In the genomic region with DNA sequence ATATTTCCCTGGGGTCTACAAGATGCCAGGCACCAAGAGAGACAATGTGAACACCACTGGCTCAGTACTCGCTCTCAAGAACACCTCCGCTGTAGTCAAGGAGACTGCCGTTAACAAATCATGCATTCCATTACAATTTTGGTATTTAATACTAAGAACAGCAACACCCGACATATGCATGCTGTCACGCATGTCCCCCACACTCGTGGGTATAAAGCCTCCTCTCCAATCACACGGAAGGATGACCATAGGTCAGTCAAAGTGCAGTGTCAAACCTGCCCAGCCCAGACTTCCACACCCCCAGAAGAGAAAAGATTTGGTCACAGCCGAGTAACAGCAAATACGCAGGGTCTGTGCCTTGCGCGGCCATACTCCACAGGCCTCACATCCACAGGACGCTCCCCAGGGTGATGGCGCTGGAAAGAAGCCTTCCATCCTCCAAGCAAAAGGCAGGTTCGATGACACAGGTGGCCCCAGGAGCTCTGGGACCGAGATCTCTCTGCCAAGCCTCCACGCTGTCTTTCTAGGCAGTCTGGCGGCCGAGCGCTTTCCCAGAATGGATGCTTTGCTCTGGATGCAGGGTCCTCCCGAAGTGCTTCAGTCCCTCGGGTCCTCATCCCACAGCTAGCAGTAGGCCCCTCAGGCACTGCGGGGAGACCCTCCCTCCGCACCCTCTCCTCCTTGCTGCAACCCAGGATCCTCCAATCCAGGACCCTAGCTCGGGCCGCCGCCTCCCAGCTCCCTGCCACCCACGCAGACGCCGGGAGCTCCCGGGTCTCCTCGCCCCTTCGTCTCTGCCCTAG, we compare ENCODE assay signal across 8 mouse cellular contexts. TPM values are rescaled to one million over a fixed set of nuclear protein-coding genes. Genes with fewer than 3 reads are reported as not detected.
DNase-seq lines count a peak whose midpoint lies in the region; ATAC-seq lines count a peak whose summit lies in the region.

No protein-coding gene starts in this region.

- H3K9me3 ChIP-seq in forebrain, embryonic 14.5 days (replicated peaks; ENCODE audit: control insufficient read depth, low read length), result no peaks in the 10 kb centered on the region
- H3K9me3 ChIP-seq in stomach, embryonic 16.5 days (replicated peaks; ENCODE audit: control insufficient read depth, low read length), result no peaks in the 10 kb centered on the region

- peaks cover 5% of the 10 kb centered on the region; the same call in 1 of the 2 replicates for H3K36me3 ChIP-seq in forebrain, embryonic 14.5 days (ENCODE audit: control insufficient read depth, insufficient read depth, low read length)
- H3K36me3 ChIP-seq in stomach, embryonic 16.5 days (ENCODE audit: control insufficient read depth, insufficient read depth, low read length), result no peaks in the 10 kb centered on the region

- H3K4me2 ChIP-seq in forebrain, embryonic 14.5 days (ENCODE audit: low read length), result peak overlapping the region; percentile 65
- peak overlapping the region; percentile 84 for H3K4me2 ChIP-seq in stomach, embryonic 16.5 days (ENCODE audit: low read depth, low read length)

- H3K27ac ChIP-seq in forebrain, embryonic 14.5 days (ENCODE audit: low read depth, low read length), result peak overlapping the region; percentile 77
- H3K27ac ChIP-seq in stomach, embryonic 16.5 days (ENCODE audit: low read length), result peak overlapping the region; percentile 30; the same call in 1 of the 2 replicates

- H3K27me3 ChIP-seq in forebrain, embryonic 14.5 days (replicated peaks; ENCODE audit: control insufficient read depth, insufficient read depth, low read length), result no peaks in the 10 kb centered on the region
- no peaks in the 10 kb centered on the region for H3K27me3 ChIP-seq in stomach, embryonic 16.5 days (ENCODE audit: control insufficient read depth, insufficient read depth, low read length)

- peak overlapping the region; percentile 81 for H3K9ac ChIP-seq in forebrain, embryonic 14.5 days (ENCODE audit: low read length)
- H3K9ac ChIP-seq in stomach, embryonic 16.5 days (ENCODE audit: low read length), result peak overlapping the region; percentile 88

- DNase-seq in gastrocnemius, postnatal 14 days, result peak; percentile 10
- no peak for DNase-seq in gastrocnemius, adult 18-20 months (ENCODE audit: low spot score)
- DNase-seq in spleen, adult 12 weeks (ENCODE audit: low spot score), result peak; percentile 2
- DNase-seq in spleen, postnatal 10 days (ENCODE audit: low spot score in 2 of 2), result no peak
- DNase-seq in forebrain, embryonic 14.5 days (ENCODE audit: low spot score), result peak; percentile 19
- peak; percentile 6 for DNase-seq in liver
- DNase-seq in embryo, embryonic 10.5 days (ENCODE audit: low spot score), result no peak

- 0 out of 2 replicates have a peak, but pooled peaks cover 7% of the 10 kb centered on the region for H3K4me1 ChIP-seq in forebrain, embryonic 14.5 days (ENCODE audit: control insufficient read depth, insufficient read depth, low read length)
- peaks cover 9% of the 10 kb centered on the region; the same call in 1 of the 2 replicates for H3K4me1 ChIP-seq in stomach, embryonic 16.5 days (ENCODE audit: control insufficient read depth, insufficient read depth, low read length)

- ATAC-seq in forebrain, embryonic 14.5 days, result no peak; the same call in none of the 2 replicates
- no peak; the same call in 1 of the 2 replicates for ATAC-seq in stomach, embryonic 16.5 days (ENCODE audit: insufficient read depth, low FRiP score)

- WGBS in forebrain, embryonic 14.5 days, result 9% methylated on average over 30 of the region's 32 CpGs
- WGBS in stomach, embryonic 16.5 days, result 8% methylated on average over 32 of the region's 32 CpGs

- H3K4me3 ChIP-seq in forebrain, embryonic 14.5 days (ENCODE audit: low read depth, low read length), result peak overlapping the region; percentile 55
- peak overlapping the region; percentile 79 for H3K4me3 ChIP-seq in stomach, embryonic 16.5 days (replicated peaks; ENCODE audit: low read length)

- intact Hi-C loops in gastrocnemius, postnatal 14 days (cut with DNase I; ENCODE audit: low total_unique reads), result no loop called here

RNA-seq across cellular contexts. Expression of a gene that starts 0.5 kb away (rescaled TPM):
- 1 to 10 TPM; 3.6 to 4.7 TPM for total RNA-seq in gastrocnemius, postnatal 14 days (2021)
- total RNA-seq in gastrocnemius, adult 18-20 months (2021), result 1 to 10 TPM; 3.9 to 4.3 TPM
- 23.4 and 26.1 TPM in 2 replicates for polyA plus RNA-seq in forebrain, embryonic 14.5 days (2014; fragmentation: Nextera tagmentation; extraction: Ambion mirVana)
- polyA plus RNA-seq in stomach, embryonic 16.5 days (2015; fragmentation: Nextera tagmentation; extraction: Ambion mirVana), result 13.5 and 14.9 TPM in 2 replicates

RNA-seq across cellular contexts. Expression of a gene that starts 33.2 kb away (rescaled TPM):
- 1 to 10 TPM in 1 of 2 experiments, under 1 TPM in 1; 0.47 to 1.4 TPM for total RNA-seq in gastrocnemius, postnatal 14 days (2021)
- total RNA-seq in gastrocnemius, adult 18-20 months (2021), result under 1 TPM; 0.21 to 0.41 TPM
- 0.41 and 0.46 TPM in 2 replicates for polyA plus RNA-seq in forebrain, embryonic 14.5 days (2014; fragmentation: Nextera tagmentation; extraction: Ambion mirVana)
- 1.0 TPM in 2 replicates for polyA plus RNA-seq in stomach, embryonic 16.5 days (2015; fragmentation: Nextera tagmentation; extraction: Ambion mirVana)

Comparison
In these comparisons a context has a peak if more than half of its experiments do, and no peak if none do; other contexts are left out.
1. DNase-seq: peak in gastrocnemius, postnatal 14 days (single experiment), spleen, adult 12 weeks (single experiment), forebrain, embryonic 14.5 days (single experiment) and liver (single experiment); none in gastrocnemius, adult 18-20 months (single experiment), spleen, postnatal 10 days (0 of 2) and embryo, embryonic 10.5 days (single experiment).